Mouse (Mus musculus) CH12.LX (cell line): ENCODE results near the gene Utp11.
"Not testable (repeated sequence)": the region's sequence is repeated elsewhere in the genome, so short reads cannot be mapped to it uniquely, and the experiment has no call there.

Experiments
- CHD2 ChIP-seq: IDR thresholded peaks from 2 replicates; pipeline ENCODE4 v1.6.1; 2011; ENCODE audit warnings: low read length, improper control_type of control experiment
- HCFC1 ChIP-seq: IDR thresholded peaks from 2 replicates; pipeline ENCODE4 v1.6.1; 2012; ENCODE audit warnings: low read depth, mild to moderate bottlenecking, inconsistent platforms, low read length, improper control_type of control experiment
- MAFK ChIP-seq: IDR thresholded peaks from 2 replicates; pipeline ENCODE4 v1.6.1; 2011; ENCODE audit warnings: low read length, improper control_type of control experiment; ENCODE audit not compliant: insufficient replicate concordance
- MAX ChIP-seq: IDR thresholded peaks from 2 replicates; pipeline ENCODE4 v1.6.1; 2011; ENCODE audit warnings: low read length, improper control_type of control experiment
- POLR2A ChIP-seq: IDR thresholded peaks from 2 replicates; pipeline ENCODE4 v1.6.1; 2011; ENCODE audit warnings: low read depth, mild to moderate bottlenecking, improper control_type of control experiment, low read length
- POLR2AphosphoS2 ChIP-seq: IDR thresholded peaks from 2 replicates; pipeline ENCODE4 v1.6.1; 2011; ENCODE audit warnings: low read depth, low read length, improper control_type of control experiment
- TBP ChIP-seq: conservative IDR thresholded peaks from 2 replicates; pipeline ENCODE4 v1.6.1; 2011; ENCODE audit warnings: low read depth, low read length, improper control_type of control experiment
- ZNF384 ChIP-seq: IDR thresholded peaks from 2 replicates; pipeline ENCODE4 v1.6.1; 2012; ENCODE audit warnings: low read depth, low read length, improper control_type of control experiment, inconsistent platforms

DNA sequence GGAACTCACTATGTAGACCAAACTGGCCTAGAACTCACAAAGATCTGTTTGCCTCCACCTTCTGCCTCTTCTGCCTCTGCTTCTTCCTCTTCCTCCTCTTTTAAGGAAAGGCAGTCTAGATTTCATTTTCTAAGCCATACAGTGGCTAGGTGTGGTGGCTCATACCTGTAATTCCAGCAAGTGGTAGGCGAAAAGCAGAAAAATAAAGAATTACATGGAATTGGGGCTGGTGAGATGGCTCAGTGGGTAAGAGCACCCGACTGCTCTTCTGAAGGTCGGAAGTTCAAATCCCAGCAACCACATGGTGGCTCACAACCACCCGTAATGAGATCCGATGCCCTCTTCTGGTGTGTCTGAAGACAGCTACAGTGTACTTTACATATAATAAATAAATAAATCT, 20.4 kb upstream of the Utp11 start:
- peak; percentile 62; the same call in 1 of the 2 replicates for TF ChIP-seq TBP
- not testable (repeated sequence) for TF ChIP-seq ZNF384, CHD2, MAFK, HCFC1, POLR2A, POLR2AphosphoS2, MAX
